Mouse (Mus musculus) heart, adult 10 weeks (tissue): ENCODE results near the gene Gm14180. TPM values are rescaled to one million over a fixed set of nuclear protein-coding genes. Genes with fewer than 3 reads are reported as not detected.

Experiments
- polyA plus RNA-seq: library from polyadenylated mRNA; stranded (reverse); fragments of 350-450 nt; fragmentation: Illumina TruSeq; extraction: RNeasy Lipid Tissue Mini Kit (QIAGEN cat#74804); gene quantifications from one replicate; pipeline ENCODE4 v1.2.3, GENCODE M21; 2014; ENCODE audit warnings: low read depth, low replicate concordance

Gene Gm14180
- polyA plus RNA-seq, result not detected

DNA sequence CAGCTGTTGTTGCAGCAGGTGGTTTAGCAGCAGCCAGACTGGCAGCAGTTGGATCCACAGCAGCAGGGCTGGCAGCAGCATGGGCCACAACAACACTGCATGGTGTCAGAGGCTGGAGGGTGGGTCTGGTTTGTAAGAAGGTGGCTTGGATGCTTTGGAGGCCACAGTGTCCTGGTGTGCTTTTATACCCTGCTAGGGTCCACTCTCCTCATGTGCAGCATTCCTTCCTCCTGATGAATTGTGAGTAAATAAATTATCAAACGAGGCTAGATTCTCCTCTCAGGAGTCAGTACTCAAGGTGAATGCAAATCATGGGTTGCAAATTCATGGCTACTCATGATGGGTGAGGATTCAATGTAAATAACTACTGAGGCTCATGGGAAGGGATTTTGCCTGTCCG, at the start of gene Gm14180:
Gene Gm14180, minus strand, starts transcription at position 101 of the 400 bp plus-strand sequence.

DNA sequence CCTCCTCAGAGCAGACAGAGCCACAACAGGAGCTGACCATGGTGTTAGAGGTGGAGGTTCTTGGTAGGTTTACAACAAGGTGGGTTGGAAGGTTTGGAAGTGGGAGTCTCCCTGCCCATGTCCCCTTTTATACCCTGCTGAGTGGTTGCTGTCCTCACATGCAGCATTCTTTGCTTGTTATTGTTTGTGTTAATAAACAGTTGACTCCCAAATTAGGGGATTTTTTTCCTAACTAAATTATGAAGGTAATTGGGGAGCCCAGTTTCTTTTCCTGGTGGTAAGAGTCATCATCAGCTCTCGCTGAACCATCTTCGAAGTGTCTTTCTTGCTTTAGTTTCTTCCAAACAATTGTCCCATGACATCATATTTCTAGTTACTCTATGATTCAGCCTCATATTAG, 46.5 kb upstream of the Gm14180 start, which contains the start of gene Krtap4-8:
Gene Krtap4-8, minus strand, starts transcription at position 101 of the 400 bp plus-strand sequence.

DNA sequence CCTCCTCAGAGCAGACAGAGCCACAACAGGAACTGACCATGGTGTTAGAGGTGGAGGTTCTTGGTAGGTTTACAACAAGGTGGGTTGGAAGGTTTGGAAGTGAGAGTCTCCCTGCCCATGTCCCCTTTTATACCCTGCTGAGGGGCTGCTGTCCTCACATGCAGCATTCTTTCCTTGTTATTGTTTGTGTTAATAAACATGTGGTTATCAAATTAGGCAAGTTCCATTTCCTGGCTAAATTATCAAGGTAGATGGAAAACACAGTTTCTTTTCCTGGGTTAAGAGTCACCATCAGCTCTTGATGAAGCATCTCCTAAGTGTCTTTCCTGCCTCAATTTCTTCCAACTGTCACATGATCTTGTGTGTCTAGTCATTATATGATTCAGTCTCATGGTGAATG, 38.7 kb upstream of the Gm14180 start, which contains the start of gene Gm11595:
Gene Gm11595, minus strand, starts transcription at position 101 of the 400 bp plus-strand sequence.

DNA sequence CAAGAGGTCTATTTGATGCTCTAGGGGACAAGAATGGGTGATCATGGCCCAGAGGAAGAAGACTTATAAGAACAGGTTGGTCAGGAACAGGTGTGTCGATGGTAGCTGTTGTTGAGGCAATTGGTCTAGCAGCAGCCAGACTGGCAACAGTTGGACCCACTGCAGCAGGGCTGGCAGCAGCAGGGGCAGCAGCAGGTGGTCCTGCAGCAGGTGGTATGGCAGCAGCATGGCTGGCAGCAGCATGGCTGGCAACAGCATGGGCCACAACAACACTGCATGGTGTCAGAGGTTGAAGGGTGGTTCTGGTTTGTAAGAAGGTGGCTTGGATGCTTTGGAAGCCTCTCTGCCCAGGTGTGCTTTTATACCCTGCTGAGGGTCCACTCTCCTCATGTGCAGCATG, 43.6 kb downstream of the Gm14180 start, which contains the start of gene Gm14190:
Gene Gm14190, minus strand, starts transcription at position 278 of the 400 bp plus-strand sequence.

Other genes with a start within 250 kb of the Gm14180 start
- gene Krt23, start 241.2 kb downstream of the Gm14180 start, polyA plus RNA-seq, result not detected
- not detected for gene Krt39, start 213.0 kb downstream of the Gm14180 start, polyA plus RNA-seq
- not detected for gene Krt40, start 191.1 kb downstream of the Gm14180 start, polyA plus RNA-seq
- gene Krtap3-3, start 183.4 kb downstream of the Gm14180 start, polyA plus RNA-seq, result not detected
- not detected for gene Krtap3-2, start 177.4 kb downstream of the Gm14180 start, polyA plus RNA-seq
- not detected for gene Gm11939, start 174.8 kb downstream of the Gm14180 start, polyA plus RNA-seq
- not detected for gene Krtap3-1, start 167.7 kb downstream of the Gm14180 start, polyA plus RNA-seq
- gene Krtap1-5, start 153.3 kb downstream of the Gm14180 start, polyA plus RNA-seq, result not detected
- gene Krtap1-4, start 150.6 kb downstream of the Gm14180 start, polyA plus RNA-seq, result not detected
- gene Krtap1-3, start 143.0 kb downstream of the Gm14180 start, polyA plus RNA-seq, result not detected
- gene Krtap9-3, start 136.2 kb downstream of the Gm14180 start, polyA plus RNA-seq, result not detected
- not detected for gene Gm11938, start 131.0 kb downstream of the Gm14180 start, polyA plus RNA-seq
- gene Gm11937, start 124.1 kb downstream of the Gm14180 start, polyA plus RNA-seq, result not detected
- not detected for gene Krtap2-4, start 119.4 kb downstream of the Gm14180 start, polyA plus RNA-seq
- not detected for gene Gm11562, start 113.9 kb downstream of the Gm14180 start, polyA plus RNA-seq
- gene Krtap4-1, start 106.1 kb downstream of the Gm14180 start, polyA plus RNA-seq, result not detected
- not detected for gene Krtap4-2, start 99.2 kb downstream of the Gm14180 start, polyA plus RNA-seq
- gene Krtap4-7, start 90.2 kb downstream of the Gm14180 start, polyA plus RNA-seq, result not detected
- not detected for gene Gm11555, start 84.1 kb downstream of the Gm14180 start, polyA plus RNA-seq
- not detected for gene Gm11563, start 75.3 kb downstream of the Gm14180 start, polyA plus RNA-seq
- not detected for gene Krtap4-6, start 68.3 kb downstream of the Gm14180 start, polyA plus RNA-seq
- not detected for gene Gm14190, start 43.5 kb downstream of the Gm14180 start, polyA plus RNA-seq
- not detected for gene Gm11595, start 38.6 kb upstream of the Gm14180 start, polyA plus RNA-seq
- not detected for gene Krtap4-8, start 46.4 kb upstream of the Gm14180 start, polyA plus RNA-seq
- gene Krtap4-9, start 50.9 kb upstream of the Gm14180 start, polyA plus RNA-seq, result not detected
- gene Gm11596, start 59.2 kb upstream of the Gm14180 start, polyA plus RNA-seq, result not detected
- gene Gm11569, start 64.6 kb upstream of the Gm14180 start, polyA plus RNA-seq, result not detected
- gene Gm11554, start 70.2 kb upstream of the Gm14180 start, polyA plus RNA-seq, result not detected
- gene Krtap4-13, start 75.6 kb upstream of the Gm14180 start, polyA plus RNA-seq, result not detected
- gene Gm11564, start 81.4 kb upstream of the Gm14180 start, polyA plus RNA-seq, result not detected
- gene 2300003K06Rik, start 103.8 kb upstream of the Gm14180 start, polyA plus RNA-seq, result not detected
- gene Krtap4-16, start 117.3 kb upstream of the Gm14180 start, polyA plus RNA-seq, result not detected
- not detected for gene Gm11568, start 123.6 kb upstream of the Gm14180 start, polyA plus RNA-seq
- gene Gm11559, start 130.2 kb upstream of the Gm14180 start, polyA plus RNA-seq, result not detected
- not detected for gene Krtap9-1, start 139.1 kb upstream of the Gm14180 start, polyA plus RNA-seq
- not detected for gene Gm11567, start 144.9 kb upstream of the Gm14180 start, polyA plus RNA-seq
- gene Krtap31-1, start 173.6 kb upstream of the Gm14180 start, polyA plus RNA-seq, result not detected
- not detected for gene Gm11565, start 180.5 kb upstream of the Gm14180 start, polyA plus RNA-seq
- gene Krtap31-2, start 202.0 kb upstream of the Gm14180 start, polyA plus RNA-seq, result not detected
- not detected for gene Krtap9-5, start 214.2 kb upstream of the Gm14180 start, polyA plus RNA-seq
- gene Krtap29-1, start 244.8 kb upstream of the Gm14180 start, polyA plus RNA-seq, result not detected